Mouse (Mus musculus) thymus, postnatal 0 days (tissue): ENCODE data around the gene Slc10a1. TPM values are rescaled to one million over a fixed set of nuclear protein-coding genes. Genes with fewer than 3 reads are reported as not detected.
"Not testable (repeated sequence)": the region's sequence is repeated elsewhere in the genome, so short reads cannot be mapped to it uniquely, and the experiment has no call there.

ENCODE experiments used
- DNase-seq: peaks from one replicate; pipeline ENCODE4 v3.0.0-alpha.2; 2015; ENCODE audit warnings: low spot score
- polyA plus RNA-seq: library from polyadenylated mRNA; unstranded; fragments of >200 nt; fragmentation: Nextera tagmentation; extraction: Ambion mirVana; gene quantifications from 2 replicates; pipeline ENCODE4 v1.2.1, GENCODE M21; 2015

Gene Slc10a1
- polyA plus RNA-seq, 1 experiment from 2014 or later = 0.59 TPM

DNA sequence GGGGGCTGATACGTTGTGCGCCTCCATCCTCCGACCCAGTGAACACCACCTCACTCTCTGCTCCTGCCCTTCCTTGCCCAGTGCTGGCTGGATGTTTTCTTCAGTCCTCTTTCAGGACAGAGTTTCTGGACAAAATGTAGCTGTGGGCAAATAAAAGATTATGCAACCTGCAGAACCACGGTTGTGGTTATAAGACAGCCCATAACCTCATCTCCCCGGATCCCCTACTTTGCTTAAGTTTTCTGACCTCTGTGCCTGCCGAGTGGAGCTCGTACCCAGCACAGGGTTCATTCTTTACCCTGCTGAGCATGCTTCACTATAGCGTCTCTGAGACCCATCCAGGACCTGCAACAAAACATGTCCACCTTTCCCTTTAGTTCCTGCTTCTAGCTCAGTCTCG is 587 bp downstream of the Slc10a1 start:
- DNase-seq = no peak

- no peak for DNase-seq
These were observed 2.3 kb downstream of the Slc10a1 start for GRCm38 (mm10) chr12:80966059-80966838.

GRCm38 (mm10) chr12:80962566-80962965 is 5.9 kb downstream of the Slc10a1 start:
- DNase-seq = no peak

DNA sequence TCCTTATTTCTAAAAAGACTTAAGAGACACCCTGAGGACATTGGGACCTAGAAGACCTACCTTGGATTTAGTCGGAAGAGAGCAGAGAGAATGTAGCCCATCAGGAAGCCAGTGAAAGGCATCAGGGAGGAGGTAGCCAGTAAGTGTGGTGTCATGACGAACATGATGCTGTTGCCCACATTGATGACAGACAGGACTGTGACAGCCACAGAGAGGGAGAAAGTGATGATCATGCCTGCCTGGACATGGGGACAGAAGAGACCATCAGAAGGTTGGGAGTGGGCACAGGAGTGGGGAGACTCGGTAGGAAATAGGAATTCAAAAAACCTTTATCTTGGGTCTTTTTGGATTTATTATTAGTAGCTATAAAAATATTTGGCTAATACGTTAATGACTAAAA is 10.5 kb downstream of the Slc10a1 start:
- DNase-seq = no peak

DNA sequence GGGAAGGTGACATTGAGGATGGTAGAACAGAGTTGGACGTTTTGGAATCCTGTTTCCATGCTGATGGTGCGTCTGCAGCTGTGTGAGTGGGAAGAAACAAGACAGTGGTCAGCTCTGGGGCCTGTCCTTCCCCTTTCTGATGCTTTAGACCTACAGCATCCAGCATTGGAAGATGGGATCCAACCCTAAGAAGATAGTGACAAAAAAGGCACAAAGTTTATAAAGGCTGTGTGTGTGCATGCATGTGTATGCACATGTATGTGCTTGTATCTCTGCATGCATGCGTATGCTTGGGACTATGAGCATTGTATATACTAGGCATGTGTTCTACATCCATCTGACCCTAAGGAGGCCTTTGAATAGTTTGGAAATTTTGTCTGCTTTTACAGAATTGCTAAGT is 12.5 kb downstream of the Slc10a1 start:
- no peak for DNase-seq

- no peak for DNase-seq
These were observed 16.0 kb downstream of the Slc10a1 start for GRCm38 (mm10) chr12:80952526-80952925.

DNA sequence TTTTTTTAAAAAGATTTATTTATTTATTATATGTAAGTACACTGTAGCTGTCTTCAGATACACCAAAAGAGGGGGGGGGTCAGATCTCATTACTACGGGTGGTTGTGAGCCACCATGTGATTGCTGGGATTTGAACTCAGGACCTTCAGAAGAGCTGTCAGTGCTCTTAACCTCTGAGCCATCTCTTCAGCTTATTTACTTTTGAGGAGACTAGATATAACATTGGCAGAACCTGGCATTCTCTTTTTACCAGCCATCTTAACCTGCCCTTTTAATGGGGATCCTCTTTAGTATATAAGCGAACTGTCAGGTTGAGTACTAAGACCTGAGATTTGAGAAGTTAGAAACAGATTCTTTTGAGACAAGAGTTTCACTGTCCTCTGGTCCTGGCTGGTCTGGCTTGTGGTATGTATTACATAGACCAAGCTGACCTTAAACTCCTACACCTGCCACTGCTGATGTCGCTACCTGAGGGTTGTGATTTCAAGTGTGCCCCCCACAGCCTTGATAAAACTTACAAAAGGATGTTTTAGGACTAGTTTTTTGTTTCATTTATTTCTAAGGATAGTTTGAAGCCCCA is 16.8 kb downstream of the Slc10a1 start:
- no peak for DNase-seq

DNA sequence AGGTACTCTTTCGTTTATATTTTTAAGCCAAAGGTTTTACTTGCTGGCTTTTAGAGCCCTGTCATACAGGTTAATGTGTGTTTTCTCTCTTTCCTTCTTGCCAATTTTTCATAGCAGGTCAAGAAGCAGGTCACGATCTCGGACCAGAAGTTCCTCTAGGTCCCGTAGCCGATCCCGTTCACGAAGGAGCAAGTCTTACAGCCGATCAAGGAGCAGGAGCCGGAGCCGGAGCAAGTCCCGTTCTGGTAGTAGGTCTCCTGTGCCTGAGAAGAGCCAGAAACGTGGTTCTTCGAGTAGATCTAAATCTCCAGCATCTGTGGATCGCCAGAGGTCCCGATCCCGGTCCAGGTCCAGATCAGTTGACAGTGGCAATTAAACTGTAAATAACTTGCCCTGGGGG is 18.9 kb downstream of the Slc10a1 start:
- DNase-seq = not testable (repeated sequence)

- DNase-seq = no peak
These were observed 20.3 kb downstream of the Slc10a1 start for GRCm38 (mm10) chr12:80948202-80948601.

DNA sequence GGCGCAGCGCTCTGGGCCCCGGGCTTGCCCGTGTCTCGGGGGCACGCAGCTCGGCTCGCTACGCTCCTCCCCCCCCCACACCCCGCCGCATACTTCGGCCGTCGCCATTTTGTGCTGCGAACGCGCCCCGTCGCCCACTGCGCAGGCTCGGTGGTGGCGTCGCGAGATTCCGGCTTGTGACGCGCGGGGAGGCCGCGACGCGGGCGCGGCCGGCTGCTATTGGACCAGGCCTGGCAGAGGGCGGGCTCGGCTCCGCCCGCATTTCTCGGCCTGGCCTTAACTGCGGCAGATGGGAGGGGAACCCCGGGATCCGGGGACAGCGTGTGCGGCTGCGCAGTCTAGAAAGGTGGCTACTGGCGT is 22.5 kb downstream of the Slc10a1 start:
- peak; percentile 98 for DNase-seq

GRCm38 (mm10) chr12:80945334-80945995 is 23.0 kb downstream of the Slc10a1 start, which contains the start of gene Srsf5:
Gene Srsf5, plus strand, starts transcription at chr12:80945504.
- DNase-seq = peak; percentile 99

DNA sequence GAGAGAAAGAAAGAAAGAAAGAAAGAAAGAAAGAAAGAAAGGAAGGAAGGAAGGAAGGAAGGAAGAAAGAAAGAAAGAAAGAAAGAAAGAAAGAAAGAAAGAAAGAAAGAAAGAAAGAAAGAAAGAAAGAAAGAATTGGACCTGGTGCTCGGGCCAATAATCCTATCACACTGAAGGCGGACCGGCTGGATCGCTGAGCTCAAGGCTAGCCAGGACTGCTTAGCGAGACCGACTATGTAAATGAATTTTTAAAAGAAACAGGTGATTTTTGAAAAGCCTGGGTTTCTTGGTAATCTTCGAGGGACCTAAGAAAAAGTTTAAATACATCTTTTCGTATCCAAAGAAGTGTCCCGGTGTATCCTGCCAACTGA is 23.6 kb downstream of the Slc10a1 start:
- DNase-seq = not testable (repeated sequence)

DNA sequence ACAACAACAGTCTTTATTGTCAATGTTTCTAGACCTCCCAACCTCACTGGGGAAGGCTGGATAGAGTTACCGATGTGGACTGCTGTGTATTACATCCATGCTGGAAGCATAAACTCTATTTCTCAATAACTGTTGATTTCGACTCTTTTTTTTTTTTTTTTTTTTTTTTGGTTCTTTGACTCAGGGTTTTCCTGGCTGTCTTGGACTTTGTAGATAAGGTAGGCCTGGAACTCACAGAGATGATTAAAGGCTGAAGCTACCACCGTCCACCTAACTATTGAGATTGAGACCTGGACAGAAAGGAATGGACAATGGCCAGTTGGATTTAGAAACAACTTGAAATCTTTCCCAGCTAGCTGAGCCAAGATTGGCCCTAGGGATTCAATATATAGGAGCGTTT is 24.3 kb downstream of the Slc10a1 start:
- no peak for DNase-seq

DNA sequence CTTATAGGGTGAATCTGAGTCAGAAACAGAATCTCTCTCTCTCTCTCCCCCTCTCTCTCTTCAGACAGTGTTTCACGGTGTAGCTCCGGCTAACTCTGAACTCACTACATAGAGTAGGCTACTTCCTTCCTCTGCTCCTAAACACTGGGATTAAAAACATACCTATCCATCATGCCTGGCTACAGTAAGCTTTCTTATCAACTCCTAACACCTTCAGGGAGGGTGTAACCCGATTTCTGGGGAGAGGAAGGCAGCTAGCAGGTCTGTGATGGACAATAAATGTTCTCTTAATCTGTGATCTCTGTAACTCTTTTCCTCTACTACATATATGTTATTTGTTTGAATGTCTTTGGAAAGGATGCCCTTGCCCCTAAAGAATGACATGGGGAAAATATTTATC is 25.1 kb downstream of the Slc10a1 start:
- DNase-seq = no peak

DNA sequence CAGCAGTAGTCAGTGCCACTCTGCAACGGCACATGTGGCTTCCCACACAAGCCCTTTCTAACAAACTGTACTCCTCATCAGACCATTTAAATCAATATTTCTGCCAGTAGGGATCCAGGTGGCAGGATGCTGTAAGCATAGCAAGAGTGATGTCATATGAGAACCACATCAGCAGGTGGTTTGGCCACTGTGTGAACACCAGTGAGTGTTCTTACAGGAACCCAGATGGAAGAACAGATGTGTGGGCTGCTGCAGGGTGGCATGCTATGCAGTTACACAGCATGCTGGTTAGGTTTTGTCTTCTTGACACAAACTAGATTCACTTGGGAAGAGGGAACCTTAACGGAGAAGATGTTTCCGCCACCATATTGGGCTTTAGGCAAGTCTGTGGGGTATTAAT is 26.6 kb downstream of the Slc10a1 start:
- DNase-seq = peak; percentile 68

DNA sequence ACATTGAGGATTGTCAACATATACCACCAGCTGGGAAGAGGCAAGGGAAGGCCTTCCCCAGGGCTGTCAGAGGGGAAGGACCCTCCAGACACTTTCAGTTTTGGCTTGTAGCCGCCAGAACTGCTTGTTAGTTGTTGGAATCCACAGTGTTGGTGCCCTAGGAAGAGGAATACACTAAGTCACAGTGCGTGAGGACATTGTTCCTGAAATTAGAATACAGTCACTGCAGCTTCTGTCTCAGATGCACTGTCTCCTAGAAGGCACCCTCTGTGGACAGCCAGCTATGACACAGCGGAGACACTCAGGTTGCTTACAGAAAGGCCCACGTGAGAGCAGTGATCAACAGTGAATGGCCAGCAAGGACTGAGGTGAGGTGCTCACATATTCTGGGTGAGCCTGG is 29.3 kb downstream of the Slc10a1 start:
- DNase-seq = peak; percentile 5

GRCm38 (mm10) chr12:80938642-80939041 is 29.9 kb downstream of the Slc10a1 start:
- peak; percentile 71 for DNase-seq

DNA sequence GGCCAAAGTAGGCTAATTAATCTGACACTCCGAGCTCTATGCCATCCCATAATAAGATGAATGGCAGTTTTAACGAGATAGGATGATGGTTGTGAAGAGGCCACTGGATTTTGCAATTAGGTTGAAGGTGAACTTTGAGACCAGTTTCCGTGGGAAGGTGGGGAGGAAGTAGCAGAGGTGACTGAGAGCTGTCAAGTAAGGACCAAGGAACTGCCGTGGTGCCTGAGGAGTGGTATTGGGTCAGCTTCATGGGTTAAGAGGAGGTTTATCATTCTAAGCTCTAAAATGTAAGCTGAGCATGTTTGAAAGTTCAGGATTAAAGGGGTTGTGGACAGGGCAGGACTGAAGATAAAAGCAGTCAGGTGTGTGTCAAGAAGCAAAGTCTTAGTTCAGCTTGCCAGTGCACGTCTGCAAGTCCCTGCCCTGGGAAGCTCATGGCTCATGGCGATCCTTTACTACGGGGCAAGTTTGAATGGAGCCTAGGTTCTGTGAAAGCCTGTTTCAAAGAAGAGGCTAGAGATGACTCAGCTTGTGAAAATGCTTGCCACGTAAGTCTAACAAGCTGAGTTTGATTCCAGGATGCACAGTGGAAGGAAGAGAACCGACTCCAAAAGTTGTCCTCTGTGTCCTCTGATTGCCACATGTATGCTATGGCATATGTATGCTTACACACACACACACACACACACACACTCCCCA is 31.0 kb downstream of the Slc10a1 start:
- peak; percentile 2 for DNase-seq

- no peak for DNase-seq
These were observed 31.8 kb downstream of the Slc10a1 start for GRCm38 (mm10) chr12:80936751-80937150.

GRCm38 (mm10) chr12:80932865-80933264 is 35.6 kb downstream of the Slc10a1 start:
- no peak for DNase-seq

GRCm38 (mm10) chr12:80931402-80932140 is 36.9 kb downstream of the Slc10a1 start:
- no peak for DNase-seq
